Mouse (Mus musculus) left cerebral cortex, postnatal 10 days (tissue): Measurements from ENCODE around the gene Cav3. TPM values are rescaled to one million over a fixed set of nuclear protein-coding genes. Genes with fewer than 3 reads are reported as not detected.

Experiments
- DNase-seq, 2 experiments: peaks; one replicate each; pipeline ENCODE4 v3.0.0; 2021 to 2022; ENCODE audit warnings: low spot score in 2 of 2, mixed read lengths in 1 of 2; ENCODE audit errors: extremely low spot score in 1 of 2
- intact Hi-C: fragments of 180-260 bp; cut with DNase I; formaldehyde crosslinking; loops from one replicate; pipeline ENCODE4 v1.15.1; 2025
- total RNA-seq, 2 experiments: library from RNA; stranded (reverse); gene quantifications; 2 replicates each; pipeline ENCODE4 v1.2.3; 2021

The Cav3 gene
- under 1 TPM; 0.39 to 0.61 TPM for total RNA-seq

- intact Hi-C loops: no loop called here
- peak in 1 of 2 experiments; percentile 32 for DNase-seq
Measured at GRCm38 (mm10) chr6:112459341-112459749, at the start of gene Cav3. Cav3 (plus strand) TSS chr6:112459505.

DNA sequence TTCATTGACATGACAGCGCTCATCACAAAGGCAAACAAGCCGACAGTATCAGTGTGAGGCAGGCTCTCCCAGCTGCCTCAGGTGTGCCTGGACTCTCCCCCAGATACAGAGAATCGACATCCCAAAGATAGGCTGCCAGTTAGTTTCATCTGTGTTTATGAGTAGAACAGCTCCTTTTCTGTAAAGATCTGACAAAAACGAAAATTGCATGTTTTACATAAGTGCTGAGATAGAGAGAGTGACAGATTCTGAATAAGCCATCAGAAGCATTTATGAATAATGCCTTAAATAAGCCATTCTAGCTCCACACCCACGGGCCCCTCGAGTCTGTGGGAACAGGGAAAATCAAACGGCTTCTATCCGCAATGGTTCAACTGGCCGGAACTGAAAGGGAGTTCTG lies 40.0 kb upstream of the Cav3 start:
- no peak for DNase-seq
- intact Hi-C loops: no loop called here

GRCm38 (mm10) chr6:112420883-112421282 lies 38.4 kb upstream of the Cav3 start:
- intact Hi-C loops: no loop called here
- no peak for DNase-seq

DNA sequence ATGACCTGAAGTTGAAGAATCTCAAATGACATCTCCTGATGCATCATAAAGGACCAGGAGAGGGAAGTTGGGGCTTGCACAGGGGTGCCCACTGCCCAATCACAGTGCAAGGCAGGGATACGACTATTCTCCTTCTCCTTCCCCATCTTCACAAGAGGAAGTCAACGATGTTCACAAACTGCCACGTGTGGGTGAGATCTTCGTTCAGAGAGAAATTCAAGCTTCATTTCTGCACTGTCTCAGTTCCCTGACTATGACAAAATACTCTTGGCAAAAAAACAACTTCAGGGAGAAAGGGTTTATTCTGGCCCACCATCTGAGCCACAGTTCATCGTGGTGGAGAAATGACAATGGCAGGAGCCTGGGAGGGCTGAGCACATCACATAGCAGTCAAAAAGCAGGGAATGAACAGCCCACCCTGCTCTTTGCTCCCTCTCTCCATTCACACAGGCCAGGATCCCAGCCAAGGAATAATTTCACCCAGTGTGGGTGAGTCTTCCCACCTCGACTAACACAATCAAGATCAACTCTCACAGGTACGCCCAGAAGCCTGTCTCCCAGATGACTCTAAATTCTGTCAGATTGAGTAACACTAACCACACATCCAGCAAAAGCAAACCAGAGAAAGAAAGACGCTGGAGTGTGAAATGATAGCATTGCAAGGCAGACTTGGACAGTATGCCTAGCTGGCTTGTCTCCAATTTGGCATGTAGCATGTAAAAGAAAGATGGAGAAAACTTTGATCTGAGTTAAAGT lies 35.4 kb upstream of the Cav3 start:
- peak in 1 of 2 experiments; percentile 39 for DNase-seq
- intact Hi-C loops: no loop called here

DNA sequence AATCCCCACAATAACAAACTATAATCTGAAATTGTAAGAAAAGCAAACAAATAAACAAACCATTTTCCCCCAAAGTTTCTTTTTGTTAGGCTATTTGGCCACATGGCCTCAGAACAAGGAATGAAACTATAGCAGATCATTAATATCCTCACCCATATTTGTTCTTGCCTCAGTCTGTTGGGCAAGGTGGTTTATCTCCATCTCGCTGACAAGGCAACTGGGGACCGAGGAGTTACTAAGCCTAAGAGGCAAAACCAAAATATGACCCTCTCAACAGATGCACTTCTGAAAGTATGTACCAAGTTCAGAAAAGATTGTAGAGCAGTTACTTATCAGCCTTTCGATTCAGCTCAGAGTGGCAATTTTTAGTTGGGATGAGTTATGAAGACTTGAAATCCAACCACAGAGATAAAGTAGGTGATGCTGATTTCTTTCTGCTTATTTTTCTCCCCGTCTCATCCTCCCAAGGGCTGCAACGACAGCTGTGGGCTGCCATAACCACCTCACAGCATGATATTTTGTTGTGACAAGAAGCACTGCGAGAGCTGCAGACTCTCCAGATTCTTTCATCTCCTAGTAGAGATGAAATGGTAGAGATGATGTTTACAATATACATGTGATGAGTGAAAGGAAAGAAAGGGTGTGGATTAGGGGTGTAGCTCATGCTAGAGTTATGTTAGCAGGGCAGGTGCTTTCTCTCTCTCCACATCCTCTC lies 33.1 kb upstream of the Cav3 start:
- no peak for DNase-seq
- intact Hi-C loops: no loop called here

- intact Hi-C loops: no loop called here
- no peak for DNase-seq
Measured at GRCm38 (mm10) chr6:112445675-112446074, 13.6 kb upstream of the Cav3 start.

DNA sequence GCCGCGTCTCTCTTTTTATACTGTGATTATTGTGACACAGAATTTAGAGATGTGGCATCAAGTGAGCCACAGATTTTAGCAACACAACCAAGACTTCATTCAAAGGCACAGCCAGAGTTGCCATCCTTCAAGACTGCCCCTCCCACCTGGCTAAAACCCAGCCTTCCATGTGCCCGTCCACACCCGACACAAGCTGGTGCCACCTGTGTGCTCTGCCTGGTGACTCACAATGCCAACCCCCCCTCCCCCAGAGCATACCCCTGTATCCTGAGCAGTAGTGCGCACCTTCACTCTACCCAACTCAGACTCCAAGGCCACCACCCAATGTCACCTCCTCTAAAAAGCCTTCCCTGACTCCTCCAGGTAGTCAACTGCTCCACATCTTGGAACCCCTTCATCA lies 2.2 kb downstream of the Cav3 start:
- intact Hi-C loops: no loop called here
- DNase-seq: no peak

DNA sequence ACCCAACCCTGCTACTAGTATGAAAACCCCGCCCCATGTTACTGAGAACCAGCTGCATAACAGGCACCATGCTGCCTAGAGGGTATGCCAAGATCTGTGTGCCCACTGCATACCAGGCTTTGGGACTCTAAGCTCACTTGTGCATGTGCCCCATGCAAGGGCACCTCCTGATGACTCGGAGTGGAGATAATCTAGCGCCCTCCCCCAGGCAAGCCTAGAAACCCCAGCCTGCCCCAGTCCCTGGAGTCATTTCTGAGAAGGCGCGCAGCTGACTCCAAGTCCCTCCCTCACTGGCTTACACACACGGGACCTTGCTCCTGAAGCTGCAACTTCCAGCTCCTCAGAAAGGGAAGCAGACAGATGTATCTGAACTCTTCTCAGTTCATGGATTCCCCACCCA lies 4.0 kb downstream of the Cav3 start:
- DNase-seq: no peak
- intact Hi-C loops: no loop called here

DNA sequence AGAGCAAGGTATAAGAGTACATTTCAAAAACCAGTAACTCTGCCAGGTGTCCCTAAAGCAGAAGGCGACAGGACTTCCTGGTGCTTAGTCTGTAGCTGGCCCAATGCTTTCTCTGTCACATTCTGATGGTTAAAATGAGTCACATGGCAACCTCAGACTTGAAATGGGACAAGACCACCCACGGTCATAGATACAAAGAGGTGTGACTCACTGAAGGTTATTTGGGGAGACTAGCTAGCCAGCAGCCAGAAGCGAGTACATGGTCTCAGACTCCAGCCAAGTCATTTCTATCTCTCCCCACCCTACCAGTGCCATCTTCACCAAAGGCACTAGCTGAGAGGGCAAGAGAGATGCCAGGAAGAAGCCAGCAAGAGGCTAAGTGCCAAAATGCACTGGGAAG lies 6.1 kb downstream of the Cav3 start:
- no peak for DNase-seq
- intact Hi-C loops: no loop called here

GRCm38 (mm10) chr6:112466001-112466400 lies 6.7 kb downstream of the Cav3 start:
- intact Hi-C loops: no loop called here
- DNase-seq: no peak

GRCm38 (mm10) chr6:112471644-112472043 lies 12.3 kb downstream of the Cav3 start:
- intact Hi-C loops: no loop called here
- no peak for DNase-seq

DNA sequence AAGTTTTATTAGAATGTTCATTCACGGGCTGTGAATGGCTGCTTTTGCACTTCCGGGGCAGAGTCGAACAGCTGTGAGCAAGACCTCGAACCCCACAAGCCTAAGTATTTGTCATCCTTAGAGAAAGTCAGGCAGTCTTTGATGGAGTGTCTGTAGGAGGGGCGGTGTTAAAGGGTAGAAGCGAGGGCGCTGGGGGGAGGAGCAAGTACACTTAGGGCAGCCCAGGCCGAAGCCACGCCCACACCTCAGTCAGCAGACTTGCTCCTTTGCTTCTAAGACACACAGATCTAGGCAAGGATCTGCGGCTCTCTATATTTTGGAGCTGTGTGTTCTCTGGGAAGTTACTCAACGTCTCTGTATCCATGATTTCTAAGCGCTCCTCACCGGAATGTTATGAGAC lies 20.6 kb downstream of the Cav3 start:
- intact Hi-C loops: loop anchor here (5.0 to 10.0 kb wide), 2 partner anchors 73 to 265 kb away; no protein-coding TSS in a partner anchor
- DNase-seq: no peak

GRCm38 (mm10) chr6:112484316-112484715 lies 25.0 kb downstream of the Cav3 start:
- intact Hi-C loops: loop anchor here (5.0 to 10.0 kb wide), 2 partner anchors 77 to 270 kb away; no protein-coding TSS in a partner anchor
- no peak for DNase-seq

DNA sequence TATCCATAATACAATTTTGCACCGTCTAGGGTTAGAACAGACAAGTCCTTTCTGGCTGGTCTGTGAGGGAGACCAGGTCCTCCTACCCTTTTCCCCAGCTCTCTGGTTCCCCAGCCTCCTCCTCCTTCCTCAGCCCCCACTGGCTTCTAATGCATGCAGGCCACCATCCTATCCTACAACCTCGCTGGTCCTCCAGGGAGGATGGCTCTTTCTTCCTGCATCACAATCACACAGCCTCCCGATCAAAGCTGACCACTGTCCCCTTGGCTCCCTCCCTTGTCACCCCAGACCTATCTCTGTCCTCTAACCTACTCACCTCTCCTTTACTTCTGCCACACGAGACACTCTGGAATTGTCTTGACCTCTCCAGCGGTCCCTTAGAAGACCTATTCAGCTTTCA lies 28.7 kb downstream of the Cav3 start:
- no peak for DNase-seq
- intact Hi-C loops: loop anchor here (10.0 kb wide), 1 partner anchor 273 kb away; no protein-coding TSS in a partner anchor

DNA sequence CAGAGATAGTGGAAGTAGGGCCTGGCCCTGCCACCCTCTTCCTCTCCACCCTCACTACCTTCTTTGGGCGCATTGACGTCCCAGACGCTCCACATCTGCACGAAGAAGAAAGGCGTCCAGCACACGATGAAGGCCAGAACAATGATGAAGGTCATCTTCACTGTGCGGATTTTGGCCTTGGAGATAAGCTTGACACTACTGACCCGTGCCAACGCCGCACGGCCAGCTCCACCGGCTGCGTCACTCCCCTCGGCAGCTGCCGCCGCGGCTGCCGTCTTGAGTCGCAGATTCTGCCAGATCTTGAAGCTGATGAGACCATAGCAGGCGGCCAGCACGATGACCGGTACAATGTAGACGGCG lies 29.5 kb downstream of the Cav3 start:
- no peak for DNase-seq
- intact Hi-C loops: loop anchor here (10.0 kb wide), 1 partner anchor 274 kb away; no protein-coding TSS in a partner anchor

GRCm38 (mm10) chr6:112489181-112489909 lies 30.0 kb downstream of the Cav3 start:
- peak in 1 of 2 experiments; percentile 46 for DNase-seq
- intact Hi-C loops: loop anchor here (10.0 kb wide), 1 partner anchor 275 kb away; no protein-coding TSS in a partner anchor

DNA sequence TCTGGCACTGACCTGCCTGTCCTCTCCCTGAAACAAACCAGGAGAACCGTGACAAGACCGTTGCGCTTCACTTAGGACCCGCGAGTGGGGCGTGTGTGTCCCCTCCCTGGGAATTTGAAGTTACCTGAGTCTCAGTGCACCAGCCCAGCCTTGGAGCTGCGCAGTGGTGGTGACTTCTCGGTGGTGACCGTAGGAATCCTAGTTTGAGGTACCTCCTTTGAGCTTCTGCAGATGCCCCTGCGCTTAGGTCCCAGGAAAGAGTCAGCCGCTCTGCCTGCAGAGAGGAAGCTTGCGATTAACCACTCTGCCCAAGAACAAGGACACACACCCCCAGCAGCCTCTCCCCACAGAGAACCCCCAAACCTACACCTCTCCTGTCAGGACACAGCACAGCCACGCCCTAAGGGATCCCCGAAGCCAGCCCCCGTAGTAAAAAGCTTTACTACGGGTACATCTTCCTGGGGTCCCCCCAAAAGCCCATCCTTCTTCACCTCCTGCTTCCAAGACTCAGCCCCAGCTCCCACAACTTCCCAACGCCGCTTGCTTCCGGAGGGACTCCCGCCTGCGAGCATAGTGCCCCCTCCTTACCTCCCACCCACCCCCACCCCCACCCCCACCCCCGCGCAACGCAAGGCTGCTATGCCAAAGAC lies 30.7 kb downstream of the Cav3 start, which contains the start of gene Oxtr:
Oxtr (minus strand) TSS at position 34 of the 650 bp plus-strand sequence.
- DNase-seq: no peak
- intact Hi-C loops: loop anchor here (10.0 kb wide), 2 partner anchors 205 to 275 kb away; partner anchors contain the start of gene Rad18

DNA sequence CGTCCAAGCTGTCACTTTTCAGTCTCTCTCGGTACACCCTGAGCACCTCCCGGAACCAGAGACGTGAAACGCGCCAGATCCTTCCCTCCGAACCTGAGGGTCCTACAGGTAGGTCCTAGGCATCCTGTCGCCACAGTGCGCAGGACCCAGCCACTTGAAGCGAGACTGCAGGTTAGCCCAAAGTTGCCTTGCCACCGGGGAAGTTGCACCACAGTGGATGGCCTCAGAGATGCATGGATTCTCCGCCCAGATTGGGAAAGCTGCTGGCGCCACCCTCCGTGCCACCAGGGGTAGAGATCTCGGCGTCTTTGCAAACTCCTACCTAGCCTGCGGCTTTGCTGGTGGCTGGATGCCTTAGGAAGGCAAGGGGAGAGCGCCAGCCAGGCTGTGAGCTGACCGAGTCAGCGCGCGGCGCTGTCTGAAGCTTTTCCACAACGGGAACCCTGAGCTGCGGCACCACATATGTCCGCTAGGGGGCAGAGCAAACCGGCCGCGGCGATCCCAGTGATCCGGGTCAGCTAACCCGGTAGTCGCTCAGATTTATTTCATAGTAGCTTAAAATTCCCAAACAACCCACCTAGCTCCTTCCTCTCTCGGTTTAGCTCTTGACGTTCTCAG lies 31.4 kb downstream of the Cav3 start:
- intact Hi-C loops: loop anchor here (10.0 kb wide), 1 partner anchor 204 kb away; the partner anchor contains the start of gene Rad18
- peak; percentile 79 to 85 for DNase-seq
